Mouse (Mus musculus): Measurements from ENCODE around the gene Enpp7. TPM values are rescaled to one million over a fixed set of nuclear protein-coding genes. Genes with fewer than 3 reads are reported as not detected.

The Enpp7 gene
- not detected in 2 replicates for polyA plus RNA-seq (2014; fragmentation: Nextera tagmentation; extraction: Ambion mirVana)

- no peaks in the 10 kb centered on the region for H3K27me3 ChIP-seq (ENCODE audit: control insufficient read depth, insufficient read depth, low read length)
- H3K27ac ChIP-seq (ENCODE audit: low read length) = no peak within 1 kb of the TSS
- no peaks in the 10 kb centered on the region for H3K9me3 ChIP-seq (ENCODE audit: control insufficient read depth, low read depth, low read length)
- no peak within 1 kb of the TSS for H3K4me3 ChIP-seq (ENCODE audit: low read depth, low read length)
- H3K9ac ChIP-seq (replicated peaks; ENCODE audit: low read depth, low read length) = no peak within 1 kb of the TSS
- no peak within 1 kb of the TSS for H3K4me2 ChIP-seq (replicated peaks; ENCODE audit: low read depth, low read length)
- ATAC-seq (ENCODE audit: insufficient number of reproducible peaks, insufficient read depth, low FRiP score, low read depth) = no peak
- WGBS = 86% methylated on average over 10 of the region's 10 CpGs
- no peaks in the 10 kb centered on the region for H3K4me1 ChIP-seq (ENCODE audit: control insufficient read depth, insufficient read depth, low read length)
- H3K36me3 ChIP-seq (ENCODE audit: control insufficient read depth, insufficient read depth, low read length) = no peaks in the 10 kb centered on the region
Observed at GRCm38 (mm10) chr11:118987999-118988398, at the start of gene Enpp7. Gene Enpp7, plus strand, starts transcription at chr11:118988188.

- no peak overlapping the region for H3K27ac ChIP-seq (ENCODE audit: low read length)
- H3K36me3 ChIP-seq (ENCODE audit: control insufficient read depth, insufficient read depth, low read length) = no peaks in the 10 kb centered on the region
- no peaks in the 10 kb centered on the region for H3K27me3 ChIP-seq (ENCODE audit: control insufficient read depth, insufficient read depth, low read length)
- ATAC-seq (ENCODE audit: insufficient number of reproducible peaks, insufficient read depth, low FRiP score, low read depth) = no peak
- no peaks in the 10 kb centered on the region for H3K9me3 ChIP-seq (ENCODE audit: control insufficient read depth, low read depth, low read length)
- no peak overlapping the region for H3K4me3 ChIP-seq (ENCODE audit: low read depth, low read length)
- no peak overlapping the region for H3K4me2 ChIP-seq (replicated peaks; ENCODE audit: low read depth, low read length)
- H3K9ac ChIP-seq (replicated peaks; ENCODE audit: low read depth, low read length) = no peak overlapping the region
- 75% methylated on average over 4 of the region's 4 CpGs for WGBS
- H3K4me1 ChIP-seq (ENCODE audit: control insufficient read depth, insufficient read depth, low read length) = no peaks in the 10 kb centered on the region
Observed at GRCm38 (mm10) chr11:118939731-118940130, 48.3 kb upstream of the Enpp7 start.

- no peaks in the 10 kb centered on the region for H3K4me1 ChIP-seq (ENCODE audit: control insufficient read depth, insufficient read depth, low read length)
- 66% methylated on average over 11 of the region's 11 CpGs for WGBS
- no peak overlapping the region for H3K4me3 ChIP-seq (ENCODE audit: low read depth, low read length)
- no peaks in the 10 kb centered on the region for H3K9me3 ChIP-seq (ENCODE audit: control insufficient read depth, low read depth, low read length)
- ATAC-seq (ENCODE audit: insufficient number of reproducible peaks, insufficient read depth, low FRiP score, low read depth) = no peak
- no peak overlapping the region for H3K27ac ChIP-seq (ENCODE audit: low read length)
- no peak overlapping the region for H3K9ac ChIP-seq (replicated peaks; ENCODE audit: low read depth, low read length)
- no peak overlapping the region for H3K4me2 ChIP-seq (replicated peaks; ENCODE audit: low read depth, low read length)
- H3K36me3 ChIP-seq (ENCODE audit: control insufficient read depth, insufficient read depth, low read length) = no peaks in the 10 kb centered on the region
- no peaks in the 10 kb centered on the region for H3K27me3 ChIP-seq (ENCODE audit: control insufficient read depth, insufficient read depth, low read length)
Observed at GRCm38 (mm10) chr11:118940539-118940938, 47.4 kb upstream of the Enpp7 start.

- Histone ChIP-seq H3K4me2 (replicated peaks; ENCODE audit: low read depth, low read length) (no peak overlapping the region), H3K36me3 (ENCODE audit: control insufficient read depth, insufficient read depth, low read length) (no peaks in the 10 kb centered on the region), H3K9ac (replicated peaks; ENCODE audit: low read depth, low read length) (no peak overlapping the region), H3K4me1 (ENCODE audit: control insufficient read depth, insufficient read depth, low read length) (no peaks in the 10 kb centered on the region), H3K27me3 (ENCODE audit: control insufficient read depth, insufficient read depth, low read length) (no peaks in the 10 kb centered on the region), H3K9me3 (ENCODE audit: control insufficient read depth, low read depth, low read length) (no peaks in the 10 kb centered on the region), H3K4me3 (ENCODE audit: low read depth, low read length) (no peak overlapping the region), H3K27ac (ENCODE audit: low read length) (no peak overlapping the region)
- 33% methylated on average over 5 of the region's 5 CpGs for WGBS
- ATAC-seq (ENCODE audit: insufficient number of reproducible peaks, insufficient read depth, low FRiP score, low read depth) = no peak
Observed at GRCm38 (mm10) chr11:118941268-118941667, 46.7 kb upstream of the Enpp7 start.

GRCm38 (mm10) chr11:118945868-118946267, 42.1 kb upstream of the Enpp7 start:
- Histone ChIP-seq H3K4me2 (replicated peaks; ENCODE audit: low read depth, low read length) (no peak overlapping the region), H3K9ac (replicated peaks; ENCODE audit: low read depth, low read length) (no peak overlapping the region), H3K36me3 (ENCODE audit: control insufficient read depth, insufficient read depth, low read length) (no peaks in the 10 kb centered on the region), H3K27ac (ENCODE audit: low read length) (no peak overlapping the region), H3K27me3 (ENCODE audit: control insufficient read depth, insufficient read depth, low read length) (no peaks in the 10 kb centered on the region), H3K4me3 (ENCODE audit: low read depth, low read length) (no peak overlapping the region), H3K9me3 (ENCODE audit: control insufficient read depth, low read depth, low read length) (no peaks in the 10 kb centered on the region), H3K4me1 (ENCODE audit: control insufficient read depth, insufficient read depth, low read length) (no peaks in the 10 kb centered on the region)
- 85% methylated on average over 8 of the region's 8 CpGs for WGBS
- ATAC-seq (ENCODE audit: insufficient number of reproducible peaks, insufficient read depth, low FRiP score, low read depth) = no peak

GRCm38 (mm10) chr11:118955016-118955415, 33.0 kb upstream of the Enpp7 start:
- WGBS = 56% methylated on average over 6 of the region's 6 CpGs

GRCm38 (mm10) chr11:118957070-118957471, 30.9 kb upstream of the Enpp7 start:
- H3K4me2 ChIP-seq (replicated peaks; ENCODE audit: low read depth, low read length) = no peak overlapping the region
- WGBS = 50% methylated on average over 14 of the region's 14 CpGs

More at GRCm38 (mm10) chr11:118955016-118955415, 33.0 kb upstream of the Enpp7 start:
- Histone ChIP-seq H3K27me3 (ENCODE audit: control insufficient read depth, insufficient read depth, low read length) (no peaks in the 10 kb centered on the region), H3K4me1 (ENCODE audit: control insufficient read depth, insufficient read depth, low read length) (0 out of 2 replicates have a peak, but pooled peaks cover 3% of the 10 kb centered on the region), H3K4me2 (replicated peaks; ENCODE audit: low read depth, low read length) (no peak overlapping the region), H3K4me3 (ENCODE audit: low read depth, low read length) (no peak overlapping the region), H3K27ac (ENCODE audit: low read length) (no peak overlapping the region), H3K9me3 (ENCODE audit: control insufficient read depth, low read depth, low read length) (no peaks in the 10 kb centered on the region), H3K36me3 (ENCODE audit: control insufficient read depth, insufficient read depth, low read length) (no peaks in the 10 kb centered on the region), H3K9ac (replicated peaks; ENCODE audit: low read depth, low read length) (no peak overlapping the region)
- no peak for ATAC-seq (ENCODE audit: insufficient number of reproducible peaks, insufficient read depth, low FRiP score, low read depth)

GRCm38 (mm10) chr11:118960649-118961048, 27.3 kb upstream of the Enpp7 start:
- H3K4me3 ChIP-seq (ENCODE audit: low read depth, low read length) = no peak overlapping the region
- no peak overlapping the region for H3K4me2 ChIP-seq (replicated peaks; ENCODE audit: low read depth, low read length)
- no peaks in the 10 kb centered on the region for H3K27me3 ChIP-seq (ENCODE audit: control insufficient read depth, insufficient read depth, low read length)
- ATAC-seq (ENCODE audit: insufficient number of reproducible peaks, insufficient read depth, low FRiP score, low read depth) = peak; percentile 14; the same call in 1 of the 2 replicates
- 59% methylated on average over 3 of the region's 3 CpGs for WGBS
- H3K4me1 ChIP-seq (ENCODE audit: control insufficient read depth, insufficient read depth, low read length) = 0 out of 2 replicates have a peak, but pooled peaks cover 3% of the 10 kb centered on the region
- no peak overlapping the region for H3K9ac ChIP-seq (replicated peaks; ENCODE audit: low read depth, low read length)
- H3K36me3 ChIP-seq (ENCODE audit: control insufficient read depth, insufficient read depth, low read length) = no peaks in the 10 kb centered on the region
- H3K9me3 ChIP-seq (ENCODE audit: control insufficient read depth, low read depth, low read length) = no peaks in the 10 kb centered on the region
- no peak overlapping the region for H3K27ac ChIP-seq (ENCODE audit: low read length)

More at GRCm38 (mm10) chr11:118957070-118957471, 30.9 kb upstream of the Enpp7 start:
- H3K4me3 ChIP-seq (ENCODE audit: low read depth, low read length) = no peak overlapping the region
- no peaks in the 10 kb centered on the region for H3K27me3 ChIP-seq (ENCODE audit: control insufficient read depth, insufficient read depth, low read length)
- no peaks in the 10 kb centered on the region for H3K9me3 ChIP-seq (ENCODE audit: control insufficient read depth, low read depth, low read length)
- 0 out of 2 replicates have a peak, but pooled peaks cover 3% of the 10 kb centered on the region for H3K4me1 ChIP-seq (ENCODE audit: control insufficient read depth, insufficient read depth, low read length)
- no peaks in the 10 kb centered on the region for H3K36me3 ChIP-seq (ENCODE audit: control insufficient read depth, insufficient read depth, low read length)
- H3K27ac ChIP-seq (ENCODE audit: low read length) = no peak overlapping the region
- H3K9ac ChIP-seq (replicated peaks; ENCODE audit: low read depth, low read length) = no peak overlapping the region
- no peak for ATAC-seq (ENCODE audit: insufficient number of reproducible peaks, insufficient read depth, low FRiP score, low read depth)

GRCm38 (mm10) chr11:118962478-118962877, 25.5 kb upstream of the Enpp7 start:
- no peaks in the 10 kb centered on the region for H3K4me1 ChIP-seq (ENCODE audit: control insufficient read depth, insufficient read depth, low read length)
- no peak overlapping the region for H3K9ac ChIP-seq (replicated peaks; ENCODE audit: low read depth, low read length)
- no peak overlapping the region for H3K4me2 ChIP-seq (replicated peaks; ENCODE audit: low read depth, low read length)
- WGBS = 35% methylated on average over 4 of the region's 4 CpGs
- no peak for ATAC-seq (ENCODE audit: insufficient number of reproducible peaks, insufficient read depth, low FRiP score, low read depth)
- H3K27me3 ChIP-seq (ENCODE audit: control insufficient read depth, insufficient read depth, low read length) = no peaks in the 10 kb centered on the region
- H3K4me3 ChIP-seq (ENCODE audit: low read depth, low read length) = no peak overlapping the region
- no peak overlapping the region for H3K27ac ChIP-seq (ENCODE audit: low read length)
- H3K9me3 ChIP-seq (ENCODE audit: control insufficient read depth, low read depth, low read length) = no peaks in the 10 kb centered on the region
- no peaks in the 10 kb centered on the region for H3K36me3 ChIP-seq (ENCODE audit: control insufficient read depth, insufficient read depth, low read length)

All from stomach, embryonic 14.5 days (tissue).